Mouse (Mus musculus): ENCODE results near the gene Anp32a.

DNA sequence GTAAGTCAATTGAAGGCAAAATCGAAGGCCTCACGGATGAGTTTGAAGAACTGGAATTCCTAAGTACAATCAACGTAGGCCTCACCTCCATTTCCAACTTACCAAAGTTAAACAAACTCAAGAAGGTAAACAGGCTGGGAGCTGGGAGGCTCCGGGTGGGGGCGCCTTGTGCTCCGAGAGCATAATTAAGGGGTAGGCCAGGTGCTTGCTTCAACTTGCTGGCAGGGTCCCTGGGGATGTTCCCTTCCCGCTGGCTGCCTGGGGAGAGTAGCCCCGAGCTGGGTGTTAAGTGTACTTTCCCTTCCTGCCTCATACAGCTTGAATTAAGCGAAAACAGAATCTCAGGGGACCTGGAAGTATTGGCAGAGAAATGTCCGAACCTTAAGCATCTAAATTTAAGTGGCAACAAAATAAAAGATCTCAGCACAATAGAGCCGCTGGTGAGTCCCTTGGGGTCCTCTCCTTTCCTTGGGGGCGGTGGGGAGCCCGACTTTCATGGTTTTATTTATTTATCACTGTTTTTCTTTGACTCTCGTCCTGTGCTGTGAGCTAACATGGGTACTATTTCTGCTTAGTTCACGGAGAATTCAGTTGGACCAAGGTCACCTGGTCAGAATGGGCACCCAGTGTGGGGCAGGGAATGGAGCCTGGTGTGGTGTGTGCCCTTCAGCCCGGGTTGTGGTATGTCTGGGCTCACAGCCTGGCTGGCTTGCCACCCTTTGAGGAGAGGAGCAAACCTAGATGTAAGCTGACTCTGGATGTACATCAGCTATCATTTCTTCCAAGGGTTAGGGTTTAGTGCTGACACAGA is 30.9 kb downstream of the Anp32a start:
- TF ChIP-seq CTCF (IDR thresholded peaks at IDR 0.05 in 2 of 3, conservative IDR thresholded peaks at IDR 0.05 in 1 of 3; ENCODE audit: control insufficient read depth in 1 of 3, insufficient read depth in 1 of 3, low read depth in 2 of 3, low read length in 3 of 3, poor library complexity in 1 of 3, severe bottlenecking in 1 of 3) (no peak), E2F4 (IDR thresholded peaks at IDR 0.05; ENCODE audit: borderline replicate concordance, low read depth, low read length) (no peak), ZKSCAN1 (IDR thresholded peaks at IDR 0.05; ENCODE audit: low read depth, low read length) (no peak), MEF2A (IDR thresholded peaks at IDR 0.05; ENCODE audit: extremely low read depth, insufficient replicate concordance, low read depth, low read length, poor library complexity, severe bottlenecking) (no peak), CHD1 (IDR thresholded peaks at IDR 0.05; ENCODE audit: low read depth, low read length) (no peak), POLR2A (IDR thresholded peaks at IDR 0.05; ENCODE audit: control insufficient read depth in 1 of 2, insufficient read depth in 1 of 2, low read depth in 1 of 2, low read length in 2 of 2, poor library complexity in 1 of 2) (no peak), RCOR1 (IDR thresholded peaks at IDR 0.05; ENCODE audit: low read depth, low read length) (no peak), ZC3H11A (IDR thresholded peaks at IDR 0.05; ENCODE audit: low read depth, low read length) (no peak), ZNF384 (IDR thresholded peaks at IDR 0.05; ENCODE audit: low read depth, low read length) (no peak), USF1 (IDR thresholded peaks at IDR 0.05; ENCODE audit: low read depth, low read length) (no peak), EP300 (IDR thresholded peaks at IDR 0.05; ENCODE audit: low read depth in 1 of 2, low read length in 2 of 2) (no peak), GATA1 (IDR thresholded peaks at IDR 0.05; ENCODE audit: low read depth, low read length) (no peak)

Data from MEL (cell line).